Mouse (Mus musculus) layer of hippocampus, adult 11-12 months (tissue): Measurements from ENCODE around the gene Dctn1.
A peak's percentile ranks its signal among the peaks of the same experiment; 100 is the strongest.

ENCODE experiments used
- DNase-seq: peaks from one replicate; pipeline ENCODE4 v3.0.0; 2022; ENCODE audit warnings: low spot score

Dctn1 gene

GRCm38 (mm10) chr6:83165607-83166242 lies at the start of gene Dctn1:
Dctn1 (plus strand) TSS chr6:83165920.
- peak; percentile 93 for DNase-seq

GRCm38 (mm10) chr6:83116373-83117164 lies 49.2 kb upstream of the Dctn1 start:
- no peak for DNase-seq

- DNase-seq, result no peak
These were observed 48.6 kb upstream of the Dctn1 start for GRCm38 (mm10) chr6:83117165-83117438.

- DNase-seq, result no peak
These were observed 48.1 kb upstream of the Dctn1 start for GRCm38 (mm10) chr6:83117616-83118015.

- DNase-seq, result no peak
These were observed 47.4 kb upstream of the Dctn1 start for GRCm38 (mm10) chr6:83118369-83118768.

- DNase-seq, result no peak
These were observed 46.6 kb upstream of the Dctn1 start for GRCm38 (mm10) chr6:83118825-83119733.

- DNase-seq, result peak; percentile 43
These were observed 46.0 kb upstream of the Dctn1 start for GRCm38 (mm10) chr6:83119734-83120051.

GRCm38 (mm10) chr6:83120930-83121862 lies 44.5 kb upstream of the Dctn1 start, which contains the start of gene Wbp1:
Wbp1 (minus strand) TSS chr6:83121559.
- peak; percentile 98 for DNase-seq

GRCm38 (mm10) chr6:83121863-83122710 lies 43.6 kb upstream of the Dctn1 start:
- DNase-seq, result no peak

GRCm38 (mm10) chr6:83122961-83123360 lies 42.8 kb upstream of the Dctn1 start:
- DNase-seq, result no peak

- peak; percentile 93 for DNase-seq
These were observed 40.8 kb upstream of the Dctn1 start for GRCm38 (mm10) chr6:83124851-83125312.

GRCm38 (mm10) chr6:83125331-83125730 lies 40.4 kb upstream of the Dctn1 start, which contains the start of gene Ino80b:
Ino80b (minus strand) TSS chr6:83125431.
- no peak for DNase-seq

GRCm38 (mm10) chr6:83127419-83127818 lies 38.3 kb upstream of the Dctn1 start:
- no peak for DNase-seq

- no peak for DNase-seq
These were observed 34.2 kb upstream of the Dctn1 start for GRCm38 (mm10) chr6:83131469-83132034.

- DNase-seq, result no peak
These were observed 33.4 kb upstream of the Dctn1 start for GRCm38 (mm10) chr6:83132176-83132919.

- DNase-seq, result no peak
These were observed 31.5 kb upstream of the Dctn1 start for GRCm38 (mm10) chr6:83134226-83134625.

GRCm38 (mm10) chr6:83134951-83135513 lies 30.7 kb upstream of the Dctn1 start, which contains the start of gene Rtkn:
Rtkn (plus strand) TSS chr6:83135463.
- DNase-seq, result no peak

- DNase-seq, result no peak
These were observed 30.1 kb upstream of the Dctn1 start for GRCm38 (mm10) chr6:83135571-83136161.
